Mouse (Mus musculus): ENCODE data around the gene Satb2. TPM values are rescaled to one million over a fixed set of nuclear protein-coding genes. Genes with fewer than 3 reads are reported as not detected.

Gene Satb2
- total and polyA plus RNA-seq, 2 experiments from 2014 or later, result 0.12 TPM; not detected in 1

DNA sequence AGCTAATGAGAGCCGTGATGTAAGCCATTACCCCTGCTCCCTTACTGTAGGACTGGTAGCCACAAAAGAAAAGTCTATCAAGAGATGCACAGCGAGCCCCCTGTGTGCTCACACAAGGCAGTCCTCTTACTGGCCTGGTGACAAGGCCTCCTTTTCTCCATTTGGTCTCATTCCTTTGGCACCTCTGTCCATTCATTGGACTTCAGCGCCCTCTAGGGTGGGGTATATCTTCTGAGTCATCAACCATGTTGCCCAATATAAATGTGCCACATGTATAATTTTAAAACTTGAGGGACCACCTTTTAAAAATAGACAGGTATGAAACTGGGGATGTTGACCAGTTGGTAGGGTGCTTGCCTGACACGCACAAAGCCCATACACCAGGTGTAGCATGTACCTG lies 13.2 kb upstream of the Satb2 start:
- H3K27me3 ChIP-seq (ENCODE audit: control insufficient read depth, insufficient read depth, low read length), result 0 out of 2 replicates have a peak, but pooled peaks cover 19% of the 10 kb centered on the region
- no peaks in the 10 kb centered on the region for H3K4me1 ChIP-seq (ENCODE audit: control insufficient read depth, insufficient read depth)
- no peak for DNase-seq (ENCODE audit: low spot score)
- no peak overlapping the region for H3K4me3 ChIP-seq (ENCODE audit: low read depth, low read length)
- no peak for ATAC-seq (ENCODE audit: insufficient read depth, low read depth)
- no peaks in the 10 kb centered on the region for H3K9me3 ChIP-seq (replicated peaks; ENCODE audit: control insufficient read depth, low read length)
- no peak overlapping the region for H3K4me2 ChIP-seq (ENCODE audit: low read depth, low read length)
- no peaks in the 10 kb centered on the region for H3K36me3 ChIP-seq (replicated peaks; ENCODE audit: control insufficient read depth, insufficient read depth, low read length)
- H3K27ac ChIP-seq (ENCODE audit: low read depth), result no peak overlapping the region
- 47% methylated on average over 4 of the region's 4 CpGs for WGBS
- TF ChIP-seq EP300 (IDR thresholded peaks at IDR 0.05; ENCODE audit: low read depth), result no peak
- peak; percentile 22; the same call in 1 of the 2 replicates for TF ChIP-seq CTCF (IDR thresholded peaks at IDR 0.05; ENCODE audit: low read depth)
- H3K9ac ChIP-seq (replicated peaks; ENCODE audit: low read depth, low read length), result no peak overlapping the region

DNA sequence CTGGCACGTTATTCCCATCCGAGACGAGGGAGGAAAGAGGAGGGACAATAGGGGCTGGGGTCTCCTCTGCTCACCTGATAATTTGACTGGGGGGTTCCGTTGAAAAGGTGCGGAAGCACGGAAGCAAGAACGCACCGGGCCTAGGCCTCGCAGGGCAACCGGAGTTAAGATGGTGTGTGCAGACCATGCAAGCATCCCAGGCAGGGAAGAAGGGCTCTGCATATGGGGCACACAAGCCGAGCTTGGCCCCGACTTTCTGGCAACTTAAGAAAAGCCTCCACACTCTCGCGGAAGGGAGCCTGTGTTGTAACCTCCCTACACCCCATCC lies 6.0 kb upstream of the Satb2 start:
- WGBS, result 7% methylated on average over 14 of the region's 14 CpGs

DNA sequence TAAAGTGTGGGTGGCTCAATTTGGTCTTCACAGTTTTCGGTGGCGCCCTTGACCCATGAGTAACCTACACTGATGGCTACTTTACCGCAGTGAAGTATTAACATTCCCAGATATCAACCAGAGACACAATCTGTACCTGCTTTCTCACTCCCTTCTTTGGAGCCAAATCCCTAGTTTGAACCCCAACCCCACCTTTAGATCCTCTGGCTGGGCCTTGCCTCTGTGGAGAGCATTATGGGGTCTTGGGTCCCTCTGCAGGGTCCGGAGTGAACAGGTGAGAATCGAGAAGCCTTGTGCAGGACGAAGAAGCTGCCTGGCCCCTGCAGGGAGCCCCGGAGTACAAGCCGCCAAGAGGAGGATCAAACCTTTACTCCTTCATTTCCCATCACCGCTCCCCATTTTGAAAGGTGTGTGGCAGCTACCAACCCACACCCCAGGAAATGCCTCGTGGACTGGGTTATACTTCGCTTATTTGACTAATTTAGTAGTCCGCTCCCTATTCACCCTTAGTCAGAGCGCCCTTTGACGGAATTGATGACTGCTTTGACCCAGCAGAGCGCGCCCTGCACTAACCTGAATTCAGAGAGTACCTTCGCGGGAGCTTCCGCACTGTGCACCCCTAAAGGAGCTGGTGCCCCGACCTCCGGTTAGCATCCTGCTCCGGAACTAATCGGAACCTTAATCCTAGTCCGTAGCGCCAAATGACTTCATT lies 5.5 kb upstream of the Satb2 start:
- Histone ChIP-seq H3K9ac (replicated peaks; ENCODE audit: low read depth, low read length) (no peak overlapping the region), H3K36me3 (replicated peaks; ENCODE audit: control insufficient read depth, insufficient read depth, low read length) (no peaks in the 10 kb centered on the region), H3K27ac (ENCODE audit: low read depth) (no peak overlapping the region), H3K9me3 (replicated peaks; ENCODE audit: control insufficient read depth, low read length) (no peaks in the 10 kb centered on the region), H3K4me3 (ENCODE audit: low read depth, low read length) (no peak overlapping the region), H3K4me1 (ENCODE audit: control insufficient read depth, insufficient read depth) (no peaks in the 10 kb centered on the region), H3K27me3 (ENCODE audit: control insufficient read depth, insufficient read depth, low read length) (peaks cover 81% of the 10 kb centered on the region), H3K4me2 (ENCODE audit: low read depth, low read length) (no peak overlapping the region)
- no peak for TF ChIP-seq EP300 (IDR thresholded peaks at IDR 0.05; ENCODE audit: low read depth)
- no peak for TF ChIP-seq CTCF (IDR thresholded peaks at IDR 0.05; ENCODE audit: low read depth)
- DNase-seq (ENCODE audit: low spot score) (no peak), ATAC-seq (ENCODE audit: insufficient read depth, low read depth) (no peak)
- WGBS, result 6% methylated on average over 25 of the region's 25 CpGs

More for the DNA sequence above, 6.0 kb upstream of the Satb2 start:
- Histone ChIP-seq H3K27ac (ENCODE audit: low read depth) (no peak overlapping the region), H3K4me2 (ENCODE audit: low read depth, low read length) (no peak overlapping the region), H3K4me1 (ENCODE audit: control insufficient read depth, insufficient read depth) (no peaks in the 10 kb centered on the region), H3K36me3 (replicated peaks; ENCODE audit: control insufficient read depth, insufficient read depth, low read length) (no peaks in the 10 kb centered on the region), H3K4me3 (ENCODE audit: low read depth, low read length) (no peak overlapping the region), H3K27me3 (ENCODE audit: control insufficient read depth, insufficient read depth, low read length) (peaks cover 77% of the 10 kb centered on the region), H3K9me3 (replicated peaks; ENCODE audit: control insufficient read depth, low read length) (no peaks in the 10 kb centered on the region), H3K9ac (replicated peaks; ENCODE audit: low read depth, low read length) (no peak overlapping the region)
- DNase-seq (ENCODE audit: low spot score), result no peak
- no peak for ATAC-seq (ENCODE audit: insufficient read depth, low read depth)
- no peak for TF ChIP-seq EP300 (IDR thresholded peaks at IDR 0.05; ENCODE audit: low read depth)
- TF ChIP-seq CTCF (IDR thresholded peaks at IDR 0.05; ENCODE audit: low read depth), result no peak

DNA sequence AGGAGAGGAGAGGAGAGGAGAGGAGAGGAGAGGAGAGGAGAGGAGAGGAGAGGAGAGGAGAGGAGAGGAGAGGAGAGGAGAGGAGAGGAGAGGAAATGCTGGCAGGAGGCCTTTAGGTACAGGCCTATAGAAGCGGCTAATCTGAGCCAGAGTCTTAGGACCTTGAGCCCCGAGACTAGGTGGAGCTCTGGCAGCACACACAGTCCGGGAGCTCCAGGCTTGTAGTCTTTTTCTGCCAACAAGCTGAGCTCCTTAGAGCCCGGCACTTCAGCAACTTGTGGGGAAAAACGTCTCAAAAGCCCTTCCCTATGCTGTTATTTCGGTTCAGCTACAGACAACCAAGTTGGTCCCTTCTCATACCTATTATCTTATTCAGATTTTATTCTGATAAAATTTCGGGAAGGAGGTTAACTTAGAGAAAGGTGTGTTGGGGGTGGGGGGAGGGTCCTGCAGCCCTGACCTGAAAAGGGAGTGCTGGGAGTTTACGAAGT lies 4.7 kb upstream of the Satb2 start:
- no peak for DNase-seq (ENCODE audit: low spot score)
- no peak overlapping the region for H3K4me3 ChIP-seq (ENCODE audit: low read depth, low read length)
- no peaks in the 10 kb centered on the region for H3K9me3 ChIP-seq (replicated peaks; ENCODE audit: control insufficient read depth, low read length)
- no peak overlapping the region for H3K9ac ChIP-seq (replicated peaks; ENCODE audit: low read depth, low read length)
- TF ChIP-seq CTCF (IDR thresholded peaks at IDR 0.05; ENCODE audit: low read depth), result no peak
- ATAC-seq (ENCODE audit: insufficient read depth, low read depth), result no peak
- no peak overlapping the region for H3K4me2 ChIP-seq (ENCODE audit: low read depth, low read length)
- H3K36me3 ChIP-seq (replicated peaks; ENCODE audit: control insufficient read depth, insufficient read depth, low read length), result no peaks in the 10 kb centered on the region
- WGBS, result 10% methylated on average over 8 of the region's 8 CpGs
- peaks cover 87% of the 10 kb centered on the region for H3K27me3 ChIP-seq (ENCODE audit: control insufficient read depth, insufficient read depth, low read length)
- H3K27ac ChIP-seq (ENCODE audit: low read depth), result no peak overlapping the region
- no peaks in the 10 kb centered on the region for H3K4me1 ChIP-seq (ENCODE audit: control insufficient read depth, insufficient read depth)

DNA sequence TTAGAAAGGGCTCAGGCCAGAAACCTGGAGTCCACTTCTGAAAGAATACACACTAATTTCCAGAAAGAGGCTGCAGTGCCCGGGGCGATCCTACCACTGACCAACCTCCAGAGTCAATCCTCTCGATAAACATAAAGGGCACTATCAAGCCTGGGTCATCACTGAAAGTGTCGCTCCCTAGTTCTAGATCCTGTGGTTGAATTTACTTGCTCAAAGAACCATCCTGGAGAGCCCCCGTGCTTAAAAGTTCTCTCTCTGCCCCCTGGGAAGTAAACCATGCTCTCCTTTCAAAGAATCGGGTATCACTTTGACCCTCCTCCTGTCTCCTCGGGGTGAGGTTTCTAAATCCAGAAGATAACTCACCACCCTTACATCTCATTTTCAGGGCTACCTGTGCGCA lies 4.2 kb upstream of the Satb2 start:
- Histone ChIP-seq H3K27me3 (ENCODE audit: control insufficient read depth, insufficient read depth, low read length) (peaks cover 91% of the 10 kb centered on the region), H3K9ac (replicated peaks; ENCODE audit: low read depth, low read length) (no peak overlapping the region), H3K4me2 (ENCODE audit: low read depth, low read length) (no peak overlapping the region), H3K4me3 (ENCODE audit: low read depth, low read length) (no peak overlapping the region), H3K4me1 (ENCODE audit: control insufficient read depth, insufficient read depth) (no peaks in the 10 kb centered on the region), H3K9me3 (replicated peaks; ENCODE audit: control insufficient read depth, low read length) (no peaks in the 10 kb centered on the region), H3K36me3 (replicated peaks; ENCODE audit: control insufficient read depth, insufficient read depth, low read length) (no peaks in the 10 kb centered on the region), H3K27ac (ENCODE audit: low read depth) (no peak overlapping the region)
- no peak for DNase-seq (ENCODE audit: low spot score)
- ATAC-seq (ENCODE audit: insufficient read depth, low read depth), result no peak
- TF ChIP-seq CTCF (IDR thresholded peaks at IDR 0.05; ENCODE audit: low read depth) (no peak), EP300 (IDR thresholded peaks at IDR 0.05; ENCODE audit: low read depth) (no peak)
- 4% methylated on average over 8 of the region's 8 CpGs for WGBS

Measured in heart, postnatal 0 days (tissue).